Mouse (Mus musculus) heart, adult 2 months (tissue): ENCODE measurements around the gene Smc3. TPM values are rescaled to one million over a fixed set of nuclear protein-coding genes. Genes with fewer than 3 reads are reported as not detected.
A peak's percentile ranks its signal among the peaks of the same experiment; 100 is the strongest.
"Not testable (repeated sequence)": the region's sequence is repeated elsewhere in the genome, so short reads cannot be mapped to it uniquely, and the experiment has no call there.

Experiments used
- DNase-seq, 2 experiments: peaks; one replicate each; pipeline ENCODE4 v3.0.0; 2021
- H3K27ac ChIP-seq: fragments of 200-600 bp; 2 replicates; pipeline ENCODE4 v1.8.1; 2022
- H3K27me3 ChIP-seq: fragments of 200-500 bp; 2 replicates; pipeline ENCODE4 v1.6.1; 2012; ENCODE audit warnings: mild to moderate bottlenecking, low read length, inconsistent platforms, mixed read lengths; ENCODE audit not compliant: control insufficient read depth, insufficient read depth
- H3K36me3 ChIP-seq: fragments of 200-500 bp; 2 replicates; pipeline ENCODE4 v1.6.1; 2012; ENCODE audit warnings: low read length, inconsistent platforms; ENCODE audit not compliant: control insufficient read depth, insufficient read depth
- H3K4me1 ChIP-seq: fragments of 200-500 bp; 2 replicates; pipeline ENCODE4 v1.6.1; 2011; ENCODE audit warnings: low read length; ENCODE audit not compliant: control insufficient read depth, insufficient read depth
- H3K4me3 ChIP-seq: fragments of 200-600 bp; 2 replicates; pipeline ENCODE4 v1.8.1; 2022
- H3K79me2 ChIP-seq: fragments of 200-500 bp; replicated peaks from 2 replicates; pipeline ENCODE4 v1.6.1; 2012; ENCODE audit warnings: mild to moderate bottlenecking, inconsistent platforms, low read length, moderate library complexity, mixed read lengths; ENCODE audit not compliant: control insufficient read depth, insufficient read depth
- H3K9ac ChIP-seq: fragments of 200-500 bp; 2 replicates; pipeline ENCODE4 v1.6.1; 2012; ENCODE audit warnings: low read depth, mild to moderate bottlenecking, control low read depth, inconsistent platforms, low read length, mixed read lengths
- CTCF ChIP-seq: fragments of 200-600 bp; IDR thresholded peaks from 2 replicates; pipeline ENCODE4 v1.8.1; 2022; ENCODE audit warnings: antibody characterized with exemption, mild to moderate bottlenecking, moderate library complexity
- EP300 ChIP-seq: fragments of 200-500 bp; IDR thresholded peaks from 2 replicates; pipeline ENCODE4 v1.6.1; 2011; ENCODE audit warnings: low read depth, low read length, control low read depth; ENCODE audit not compliant: insufficient read depth
- POLR2A ChIP-seq: fragments of 200-500 bp; IDR thresholded peaks from 2 replicates; pipeline ENCODE4 v1.6.1; 2011; ENCODE audit warnings: mild to moderate bottlenecking, low read depth, low read length, control low read depth; ENCODE audit not compliant: insufficient read depth
- WGBS: fragments of 180-500 bp; shearing (Covaris S2); methylation state at CpG from one replicate; pipeline ENCODE4 v1.1.7; 2018; 5-methylcytosine and 5-hydroxymethylcytosine counted together
- intact Hi-C: fragments of 180-260 bp; cut with DNase I; formaldehyde crosslinking; loops from one replicate; pipeline ENCODE4 v1.15.1; 2025
- polyA plus RNA-seq: library from polyadenylated mRNA; depleted of rRNA; stranded (reverse); fragments of >200 nt; gene quantifications from 2 replicates; pipeline ENCODE4 v1.2.3, GENCODE M21; 2012
- total RNA-seq, 2 experiments: library from RNA; stranded (reverse); gene quantifications; 2 replicates each; pipeline ENCODE4 v1.2.3; 2021

The Smc3 gene
- total and polyA plus RNA-seq, 3 experiments, result 3.4 to 20.6 (median 20.4) TPM

- Histone ChIP-seq H3K27ac (no peak overlapping the region), H3K4me1 (peaks cover 3% of the 10 kb centered on the region), H3K9ac (no peak overlapping the region), H3K4me3 (no peak overlapping the region), H3K27me3 (no peaks in the 10 kb centered on the region), H3K36me3 (no peaks in the 10 kb centered on the region), H3K79me2 (no peaks in the 10 kb centered on the region)
- 48% methylated on average over 8 of the region's 8 CpGs for WGBS
- DNase-seq, result no peak
- intact Hi-C loops, result no loop called here
- TF ChIP-seq CTCF (no peak), POLR2A (no peak), EP300 (no peak)
Measured at GRCm38 (mm10) chr19:53574131-53574530, 26.1 kb upstream of the Smc3 start.

GRCm38 (mm10) chr19:53574546-53574945, 25.7 kb upstream of the Smc3 start:
- Histone ChIP-seq H3K27ac (no peak overlapping the region), H3K27me3 (no peaks in the 10 kb centered on the region), H3K36me3 (no peaks in the 10 kb centered on the region), H3K4me3 (no peak overlapping the region), H3K79me2 (no peaks in the 10 kb centered on the region), H3K4me1 (peaks cover 3% of the 10 kb centered on the region), H3K9ac (no peak overlapping the region)
- no peak for DNase-seq
- WGBS, result 84% methylated on average over 7 of the region's 7 CpGs
- no peak for TF ChIP-seq EP300
- intact Hi-C loops, result no loop called here

GRCm38 (mm10) chr19:53575296-53576010, 24.7 kb upstream of the Smc3 start:
- H3K4me1 ChIP-seq, result peaks cover 3% of the 10 kb centered on the region
- DNase-seq, result no peak
- intact Hi-C loops, result loop anchor here (5.0 kb wide), 2 partner anchors 78 to 328 kb away; no protein-coding TSS in a partner anchor
- no peaks in the 10 kb centered on the region for H3K36me3 ChIP-seq
- H3K79me2 ChIP-seq, result no peaks in the 10 kb centered on the region
- WGBS, result 58% methylated on average over 4 of the region's 4 CpGs
- no peak overlapping the region for H3K4me3 ChIP-seq
- no peaks in the 10 kb centered on the region for H3K27me3 ChIP-seq
- no peak for TF ChIP-seq EP300
- TF ChIP-seq POLR2A, result no peak
- no peak for TF ChIP-seq CTCF
- no peak overlapping the region for H3K9ac ChIP-seq
- peak overlapping the region; percentile 12; the same call in 1 of the 2 replicates for H3K27ac ChIP-seq

- DNase-seq, result no peak
- H3K9ac ChIP-seq, result no peak overlapping the region; the same call in 1 of the 2 replicates
- peaks cover 3% of the 10 kb centered on the region for H3K4me1 ChIP-seq
- H3K79me2 ChIP-seq, result no peaks in the 10 kb centered on the region
- WGBS, result 42% methylated on average over 7 of the region's 7 CpGs
- TF ChIP-seq POLR2A, result no peak
- no peak for TF ChIP-seq CTCF
- no peak for TF ChIP-seq EP300
- H3K27me3 ChIP-seq, result no peaks in the 10 kb centered on the region
- no peak overlapping the region for H3K4me3 ChIP-seq
- intact Hi-C loops, result loop anchor here (5.0 kb wide), 2 partner anchors 79 to 329 kb away; no protein-coding TSS in a partner anchor
- no peak overlapping the region; the same call in 1 of the 2 replicates for H3K27ac ChIP-seq
- H3K36me3 ChIP-seq, result no peaks in the 10 kb centered on the region
Measured at GRCm38 (mm10) chr19:53576061-53576460, 24.1 kb upstream of the Smc3 start.

DNA sequence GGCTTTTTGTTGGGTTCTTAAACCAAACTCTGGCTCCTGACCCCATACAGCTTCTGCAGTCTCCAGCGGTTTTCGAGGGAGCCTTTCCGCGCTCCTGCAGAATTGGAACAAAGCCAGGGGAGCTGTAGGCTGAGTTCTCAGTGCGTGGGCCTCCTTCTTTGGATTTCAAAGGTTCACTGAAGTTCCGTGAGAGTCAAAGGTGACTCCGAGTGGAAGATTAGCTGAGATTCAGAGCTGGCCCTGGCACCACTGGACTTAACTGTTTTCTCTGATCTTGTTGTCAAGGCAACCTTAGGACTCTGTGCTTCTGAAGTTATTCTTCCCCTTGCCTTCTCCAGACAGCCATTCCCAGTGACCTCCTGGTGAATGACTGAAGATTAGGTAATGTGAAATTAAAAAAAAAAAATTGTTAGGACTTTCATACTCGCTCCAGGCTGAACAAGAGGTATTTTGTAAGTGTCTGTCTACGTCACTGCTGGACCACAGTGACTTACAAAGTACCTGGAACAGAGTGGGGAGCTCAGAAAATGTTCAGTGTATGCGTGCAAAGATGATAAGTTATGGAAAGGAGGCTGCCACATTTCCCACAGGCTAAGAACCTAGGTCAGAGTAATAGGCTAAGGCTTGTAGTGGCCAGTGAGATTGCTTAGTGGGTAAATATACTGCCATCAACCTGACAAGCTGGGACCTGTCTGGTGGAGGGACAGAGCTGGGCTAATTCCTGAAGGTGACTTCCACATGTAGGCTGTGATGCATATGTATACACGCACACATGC, 23.0 kb upstream of the Smc3 start:
- H3K27ac ChIP-seq, result no peak overlapping the region
- peaks cover 3% of the 10 kb centered on the region for H3K4me1 ChIP-seq
- no peaks in the 10 kb centered on the region for H3K27me3 ChIP-seq
- WGBS, result 40% methylated on average over 11 of the region's 11 CpGs
- no peak overlapping the region for H3K4me3 ChIP-seq
- H3K79me2 ChIP-seq, result no peaks in the 10 kb centered on the region
- no peak for DNase-seq
- H3K9ac ChIP-seq, result no peak overlapping the region
- TF ChIP-seq CTCF, result no peak
- TF ChIP-seq POLR2A, result no peak
- no peak for TF ChIP-seq EP300
- intact Hi-C loops, result loop anchor here (5.0 kb wide), 2 partner anchors 80 to 330 kb away; no protein-coding TSS in a partner anchor
- H3K36me3 ChIP-seq, result no peaks in the 10 kb centered on the region

DNA sequence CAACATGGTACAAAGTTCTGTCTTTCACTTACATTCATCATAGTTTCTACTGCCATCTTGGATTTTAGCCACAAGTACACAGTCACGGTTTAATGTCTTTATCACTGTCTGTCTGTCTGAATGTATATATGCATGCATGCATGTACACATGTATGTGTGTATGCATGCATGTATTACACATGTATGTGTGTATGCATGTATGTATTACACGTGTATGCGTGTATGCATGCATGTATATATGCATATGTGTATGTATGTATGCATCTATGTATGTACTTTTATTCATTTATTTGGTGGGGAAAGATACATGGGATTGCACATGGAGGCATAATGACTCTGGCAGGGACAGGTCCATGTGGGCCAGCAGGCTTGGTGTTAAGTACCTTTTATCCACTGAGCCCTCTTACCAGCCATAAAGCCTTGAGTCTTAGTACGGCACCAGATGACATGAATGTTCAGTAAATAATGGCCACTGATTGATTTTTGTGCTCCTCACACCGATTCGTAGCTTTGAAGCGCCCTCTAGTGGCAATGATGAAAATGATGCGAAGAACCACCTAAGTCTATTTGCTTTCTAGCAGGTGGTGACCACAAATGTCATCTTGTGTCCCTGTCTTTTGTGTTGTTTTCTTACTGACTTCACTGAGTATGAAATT, 21.5 kb upstream of the Smc3 start:
- peak; percentile 50 to 58 for DNase-seq
- H3K4me1 ChIP-seq, result peaks cover 3% of the 10 kb centered on the region
- 10% methylated on average over 8 of the region's 8 CpGs for WGBS

GRCm38 (mm10) chr19:53580271-53580670, 19.9 kb upstream of the Smc3 start:
- H3K4me3 ChIP-seq, H3K9ac ChIP-seq, H3K27ac ChIP-seq, H3K4me1 ChIP-seq, H3K79me2 ChIP-seq, H3K27me3 ChIP-seq, H3K36me3 ChIP-seq, intact Hi-C loops, DNase-seq: not testable (repeated sequence)
- WGBS, result 86% methylated on average over 8 of the region's 8 CpGs

More for the DNA sequence above, 21.5 kb upstream of the Smc3 start:
- H3K27ac ChIP-seq, result no peak overlapping the region
- no peaks in the 10 kb centered on the region for H3K36me3 ChIP-seq
- intact Hi-C loops, result loop anchor here (1.0 to 5.0 kb wide), 5 partner anchors 46 to 331 kb away; no protein-coding TSS in a partner anchor
- TF ChIP-seq CTCF, result peak; percentile 92
- no peak for TF ChIP-seq EP300
- no peak for TF ChIP-seq POLR2A
- H3K9ac ChIP-seq, result no peak overlapping the region
- no peak overlapping the region for H3K4me3 ChIP-seq
- no peaks in the 10 kb centered on the region for H3K79me2 ChIP-seq
- no peaks in the 10 kb centered on the region for H3K27me3 ChIP-seq

DNA sequence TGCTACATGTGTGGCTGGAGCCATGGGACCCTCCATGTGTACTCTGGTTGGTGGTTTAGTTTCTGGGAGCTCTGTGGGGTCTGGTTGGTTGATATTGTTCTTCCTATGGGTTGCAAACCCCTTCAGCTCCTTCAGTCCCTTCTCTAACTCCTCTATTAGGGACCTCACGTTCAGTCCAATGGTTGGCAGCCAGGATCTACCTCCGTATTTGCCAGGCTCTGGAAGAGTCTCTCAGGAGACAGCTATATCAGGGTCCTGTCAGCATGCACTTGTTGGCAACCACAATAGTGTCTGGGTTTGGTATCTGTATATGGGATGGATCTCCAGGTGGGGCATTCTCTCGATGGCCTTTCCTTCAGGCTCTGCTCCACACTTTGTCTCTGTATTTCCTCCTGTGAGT, 12.5 kb upstream of the Smc3 start:
- DNase-seq, H3K9ac ChIP-seq, H3K27me3 ChIP-seq, H3K27ac ChIP-seq, intact Hi-C loops, H3K79me2 ChIP-seq, H3K4me3 ChIP-seq, H3K36me3 ChIP-seq, H3K4me1 ChIP-seq: not testable (repeated sequence)
- WGBS, result 84% methylated on average over 3 of the region's 3 CpGs

GRCm38 (mm10) chr19:53588968-53589367, 11.2 kb upstream of the Smc3 start, which contains the start of gene Nutf2-ps1:
Gene Nutf2-ps1 (minus strand): TSS chr19:53589068.
- H3K27ac ChIP-seq, H3K79me2 ChIP-seq, DNase-seq, H3K27me3 ChIP-seq, H3K4me1 ChIP-seq, H3K4me3 ChIP-seq, intact Hi-C loops, H3K9ac ChIP-seq, H3K36me3 ChIP-seq: not testable (repeated sequence)
- 96% methylated on average over 7 of the region's 7 CpGs for WGBS
